Mouse (Mus musculus) kidney, embryonic 14.5 days (tissue): ENCODE measurements around the gene Chmp4b. TPM values are rescaled to one million over a fixed set of nuclear protein-coding genes. Genes with fewer than 3 reads are reported as not detected.

Experiments
- ATAC-seq: fragments of 200-750 bp; cut with Nextera tagmentation; 2 replicates; pipeline ENCODE4 v1.8.0; 2017; ENCODE audit warnings: moderate number of reproducible peaks, mild to moderate bottlenecking, moderate TSS enrichment, moderate library complexity; ENCODE audit not compliant: low FRiP score, low TSS enrichment
- H3K27ac ChIP-seq: fragments of 300-500 bp; sonication (generic); 2 replicates; pipeline ENCODE4 v1.5.1; 2014; ENCODE audit warnings: low read depth, mild to moderate bottlenecking, low read length, moderate library complexity, mixed read lengths
- H3K27me3 ChIP-seq: fragments of 300-500 bp; sonication (generic); 2 replicates; pipeline ENCODE4 v1.6.1; 2014; ENCODE audit warnings: mild to moderate bottlenecking, low read length; ENCODE audit not compliant: control insufficient read depth, insufficient read depth
- H3K36me3 ChIP-seq: fragments of 300-500 bp; sonication (generic); 2 replicates; pipeline ENCODE4 v1.6.1; 2014; ENCODE audit warnings: low read length, mixed read lengths; ENCODE audit not compliant: control insufficient read depth, insufficient read depth
- H3K4me1 ChIP-seq: fragments of 300-500 bp; sonication (generic); 2 replicates; pipeline ENCODE4 v1.6.1; 2014; ENCODE audit warnings: low read length, mixed read lengths; ENCODE audit not compliant: control insufficient read depth, insufficient read depth
- H3K4me2 ChIP-seq: fragments of 300-500 bp; sonication (generic); replicated peaks from 2 replicates; pipeline ENCODE4 v1.6.1; 2014; ENCODE audit warnings: low read depth, mild to moderate bottlenecking, low read length
- H3K4me3 ChIP-seq: fragments of 300-500 bp; sonication (generic); 2 replicates; pipeline ENCODE4 v1.5.1; 2014; ENCODE audit warnings: mild to moderate bottlenecking, low read length
- H3K9ac ChIP-seq: fragments of 300-500 bp; sonication (generic); 2 replicates; pipeline ENCODE4 v1.6.1; 2014; ENCODE audit warnings: low read depth, mild to moderate bottlenecking, low read length, moderate library complexity
- H3K9me3 ChIP-seq: fragments of 300-500 bp; sonication (generic); 2 replicates; pipeline ENCODE4 v1.6.1; 2016; ENCODE audit warnings: low read length; ENCODE audit not compliant: control insufficient read depth
- WGBS: fragments of 180-500 bp; shearing (Covaris S2); extraction: QIAGEN DNeasy Blood & Tissue Kit; methylation state at CpG from one replicate; pipeline ENCODE4 v1.1.7; 2014; 5-methylcytosine and 5-hydroxymethylcytosine counted together
- polyA plus RNA-seq: library from polyadenylated mRNA; unstranded; fragments of >200 nt; fragmentation: Nextera tagmentation; extraction: Ambion mirVana; gene quantifications from 2 replicates; pipeline ENCODE4 v1.2.1, GENCODE M21; 2014

Gene Chmp4b
- polyA plus RNA-seq, 1 experiment from 2014 or later: 13.9 TPM

DNA sequence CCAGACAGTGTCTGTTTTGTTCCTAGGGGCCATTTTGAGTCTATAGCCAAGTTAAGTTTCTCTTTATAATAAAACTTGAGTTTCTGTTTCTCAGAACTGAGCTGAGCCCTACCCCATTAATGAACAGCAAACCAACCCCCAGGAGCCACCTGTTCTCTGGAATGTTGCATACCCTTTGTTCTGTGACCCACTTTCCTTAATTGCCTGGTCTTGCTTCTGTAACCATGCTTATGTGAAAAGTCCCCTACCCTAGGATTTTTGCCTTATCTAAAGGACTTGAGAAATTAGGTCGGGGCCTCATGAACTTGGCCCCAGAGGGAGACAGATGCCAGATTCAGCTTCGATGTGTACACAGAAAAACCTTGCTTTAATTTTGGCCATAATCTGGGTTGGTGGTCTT is 80.4 kb downstream of the Chmp4b start:
- Histone ChIP-seq H3K9me3 (no peaks in the 10 kb centered on the region), H3K27ac (no peak overlapping the region), H3K27me3 (no peaks in the 10 kb centered on the region), H3K4me1 (peaks cover 29% of the 10 kb centered on the region), H3K9ac (no peak overlapping the region), H3K4me3 (no peak overlapping the region), H3K36me3 (no peaks in the 10 kb centered on the region), H3K4me2 (no peak overlapping the region)
- no peak for ATAC-seq
- 50% methylated on average over 2 of the region's 2 CpGs for WGBS

DNA sequence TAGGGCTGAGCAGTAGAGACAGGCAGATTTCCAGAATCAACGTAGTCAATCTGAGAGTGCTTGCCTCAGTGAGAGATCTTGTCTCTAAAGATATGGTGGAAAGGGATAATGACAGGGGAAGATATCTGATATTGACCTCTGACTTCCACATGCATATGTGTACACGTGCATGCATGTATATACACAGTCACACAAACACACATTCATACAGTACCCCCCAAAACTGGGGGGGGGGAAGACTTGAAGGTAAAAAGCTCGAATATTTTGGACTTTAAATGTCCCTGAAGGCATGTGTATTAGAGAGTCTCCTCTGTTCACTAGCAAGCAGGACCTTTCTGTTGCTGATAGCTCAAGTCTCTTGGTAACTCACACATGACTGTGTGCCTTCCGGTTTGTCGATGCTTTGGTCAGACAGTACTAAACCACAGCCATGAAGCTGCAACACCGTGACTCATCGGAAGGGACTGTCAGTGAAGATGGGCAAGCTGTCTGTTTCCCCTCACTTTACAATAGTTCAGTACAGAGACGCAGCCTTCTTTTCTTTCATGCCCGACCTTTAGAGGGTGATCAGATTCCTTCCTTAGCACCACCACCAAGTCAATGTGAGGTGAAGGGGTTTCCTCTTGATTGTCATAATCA is 81.1 kb downstream of the Chmp4b start:
- no peak overlapping the region for H3K27ac ChIP-seq
- no peak for ATAC-seq
- no peak overlapping the region for H3K4me3 ChIP-seq
- H3K9ac ChIP-seq: no peak overlapping the region
- no peak overlapping the region for H3K4me2 ChIP-seq
- no peaks in the 10 kb centered on the region for H3K9me3 ChIP-seq
- H3K27me3 ChIP-seq: no peaks in the 10 kb centered on the region
- peaks cover 29% of the 10 kb centered on the region for H3K4me1 ChIP-seq
- no peaks in the 10 kb centered on the region for H3K36me3 ChIP-seq
- WGBS: 64% methylated on average over 9 of the region's 9 CpGs

DNA sequence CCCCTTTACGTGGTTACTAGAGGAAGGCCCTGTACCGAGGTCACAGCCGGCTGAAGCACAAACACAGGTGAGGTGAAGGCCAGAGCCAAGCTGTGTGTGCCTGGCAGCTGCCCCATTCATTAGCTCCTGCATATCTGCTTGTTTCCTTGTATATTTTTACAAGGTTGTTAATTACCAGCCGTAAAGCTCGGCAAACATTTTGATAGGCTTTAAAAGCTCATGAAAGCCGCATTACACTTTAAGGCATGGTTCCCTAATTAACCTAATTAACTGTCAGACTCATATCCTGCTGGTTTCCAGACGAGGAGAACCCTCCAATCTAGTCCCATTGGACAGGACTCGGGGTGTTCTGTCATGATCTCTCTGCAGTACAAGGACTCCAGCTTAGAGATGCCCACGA is 83.5 kb downstream of the Chmp4b start:
- H3K27ac ChIP-seq: no peak overlapping the region; the same call in 1 of the 2 replicates
- no peaks in the 10 kb centered on the region for H3K9me3 ChIP-seq
- H3K27me3 ChIP-seq: no peaks in the 10 kb centered on the region
- peaks cover 20% of the 10 kb centered on the region for H3K4me1 ChIP-seq
- H3K4me3 ChIP-seq: no peak overlapping the region
- WGBS: 28% methylated on average over 9 of the region's 9 CpGs
- ATAC-seq: no peak
- no peaks in the 10 kb centered on the region for H3K36me3 ChIP-seq
- H3K9ac ChIP-seq: no peak overlapping the region
- H3K4me2 ChIP-seq: no peak overlapping the region

DNA sequence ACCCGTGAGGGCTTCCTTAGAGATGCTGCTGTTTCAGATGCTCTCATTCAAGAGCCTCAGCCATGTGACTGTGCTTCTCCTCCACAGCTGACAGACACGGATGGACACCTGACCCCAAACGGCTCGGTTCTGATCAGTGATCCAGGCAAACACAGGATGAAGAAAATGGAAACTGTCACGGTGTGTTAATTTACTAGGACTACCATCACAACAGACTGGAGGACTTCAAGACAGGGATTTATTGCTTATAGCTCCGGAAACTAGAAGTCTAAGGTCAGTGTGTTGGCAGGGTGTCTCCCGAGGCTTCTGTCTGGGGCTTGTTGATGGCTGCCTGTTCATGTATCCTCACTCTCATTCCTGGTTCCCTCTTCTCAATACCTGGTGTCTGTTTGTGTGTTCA is 83.9 kb downstream of the Chmp4b start:
- Histone ChIP-seq H3K36me3 (no peaks in the 10 kb centered on the region), H3K27me3 (no peaks in the 10 kb centered on the region), H3K4me1 (peaks cover 20% of the 10 kb centered on the region), H3K9me3 (no peaks in the 10 kb centered on the region), H3K27ac (no peak overlapping the region), H3K4me2 (no peak overlapping the region), H3K4me3 (no peak overlapping the region), H3K9ac (no peak overlapping the region)
- 5% methylated on average over 7 of the region's 7 CpGs for WGBS
- peak; percentile 67 for ATAC-seq

DNA sequence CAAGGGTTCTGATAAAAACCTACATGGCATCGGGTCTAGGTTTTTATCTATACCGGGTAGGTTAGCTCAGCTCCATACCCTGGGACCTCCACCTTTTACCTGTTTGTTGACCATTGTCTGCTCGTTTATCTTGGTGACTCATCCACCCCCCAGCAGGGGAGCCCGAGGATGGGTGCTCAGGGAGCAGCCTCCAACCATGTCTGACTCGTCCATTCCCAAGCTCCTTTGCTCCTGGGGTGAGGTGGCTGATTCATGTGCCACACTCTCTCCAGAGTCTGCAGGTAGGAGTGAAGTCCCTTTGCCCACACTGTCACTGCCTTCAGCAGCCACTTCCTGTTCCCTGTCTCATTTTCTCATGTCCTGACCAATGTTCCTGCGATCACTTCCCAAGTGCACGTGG is 84.5 kb downstream of the Chmp4b start:
- no peaks in the 10 kb centered on the region for H3K36me3 ChIP-seq
- no peaks in the 10 kb centered on the region for H3K27me3 ChIP-seq
- no peak overlapping the region for H3K27ac ChIP-seq
- no peak overlapping the region for H3K4me3 ChIP-seq
- peaks cover 20% of the 10 kb centered on the region for H3K4me1 ChIP-seq
- H3K9ac ChIP-seq: no peak overlapping the region
- WGBS: 72% methylated on average over 7 of the region's 7 CpGs
- no peak for ATAC-seq
- no peaks in the 10 kb centered on the region for H3K9me3 ChIP-seq
- H3K4me2 ChIP-seq: no peak overlapping the region

DNA sequence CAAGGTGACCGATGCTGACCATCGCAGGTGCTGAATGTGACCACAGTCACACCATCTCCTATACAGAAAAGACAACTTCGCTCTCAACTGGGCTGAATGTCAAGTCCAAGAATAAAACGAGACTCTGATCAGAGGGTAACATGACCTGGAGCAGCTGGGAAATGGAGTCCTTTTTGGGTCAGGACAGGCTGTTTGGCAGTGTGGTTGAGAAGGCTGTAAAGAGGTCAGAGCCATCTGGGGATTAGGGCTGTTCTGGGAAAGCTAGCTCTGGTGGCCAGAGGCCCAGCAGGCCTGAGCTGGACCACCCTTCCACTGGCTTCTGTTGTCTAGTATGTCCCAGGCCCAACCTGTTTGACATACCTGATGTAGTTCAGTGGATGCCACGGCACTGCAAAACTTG is 87.1 kb downstream of the Chmp4b start:
- H3K36me3 ChIP-seq: no peaks in the 10 kb centered on the region
- no peak for ATAC-seq
- no peaks in the 10 kb centered on the region for H3K27me3 ChIP-seq
- H3K27ac ChIP-seq: no peak overlapping the region
- peaks cover 24% of the 10 kb centered on the region for H3K4me1 ChIP-seq
- no peak overlapping the region for H3K4me3 ChIP-seq
- no peaks in the 10 kb centered on the region for H3K9me3 ChIP-seq
- WGBS: 68% methylated on average over 5 of the region's 5 CpGs
- no peak overlapping the region for H3K9ac ChIP-seq
- no peak overlapping the region for H3K4me2 ChIP-seq

DNA sequence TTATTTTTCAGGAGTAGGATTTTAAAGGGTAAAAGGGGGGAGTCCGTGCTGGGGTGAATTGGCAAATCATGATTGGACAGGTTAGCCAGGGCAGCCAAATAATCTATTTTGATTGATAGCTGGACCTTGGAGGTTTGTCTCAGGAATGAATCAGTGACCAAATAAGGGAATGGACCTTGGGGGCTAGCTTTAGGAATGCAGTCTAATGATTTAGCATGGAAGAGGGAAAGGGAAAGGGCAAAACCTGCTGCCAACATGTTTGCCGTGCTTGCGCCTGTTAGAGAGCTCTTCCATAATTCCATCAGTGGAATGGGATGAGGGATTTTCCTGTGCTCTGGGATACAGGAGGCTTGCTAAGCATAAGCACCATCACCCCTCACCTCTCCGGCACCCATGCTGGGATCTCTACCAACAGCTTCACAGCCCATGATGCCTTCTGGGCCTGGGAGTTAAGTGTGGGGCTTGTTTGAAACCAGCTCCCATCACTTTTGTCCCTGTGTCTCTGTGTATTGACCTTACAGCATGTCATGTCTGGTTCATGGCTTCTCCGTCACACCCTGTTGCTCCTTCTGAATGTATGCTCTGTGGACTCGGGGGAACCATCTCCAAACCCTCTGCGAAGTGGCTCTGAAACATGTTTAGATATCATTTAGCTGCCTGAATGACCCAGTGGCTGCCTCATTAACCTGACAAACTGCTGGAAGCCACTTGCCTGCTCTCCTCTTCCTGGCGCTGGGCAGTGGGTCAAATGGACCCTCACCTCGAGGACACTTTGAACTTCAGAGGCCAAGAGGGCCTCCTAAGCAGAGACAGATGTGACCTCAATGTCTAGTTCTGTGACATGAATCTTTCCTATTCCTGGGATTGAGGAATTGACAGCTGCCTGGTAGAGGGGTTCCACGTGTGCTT is 91.7 kb downstream of the Chmp4b start:
- Histone ChIP-seq H3K4me2 (no peak overlapping the region), H3K27ac (no peak overlapping the region), H3K27me3 (no peaks in the 10 kb centered on the region), H3K4me3 (no peak overlapping the region), H3K9ac (no peak overlapping the region), H3K9me3 (no peaks in the 10 kb centered on the region), H3K4me1 (peaks cover 11% of the 10 kb centered on the region; the same call in 1 of the 2 replicates), H3K36me3 (no peaks in the 10 kb centered on the region)
- WGBS: 23% methylated on average over 10 of the region's 10 CpGs
- ATAC-seq: peak; percentile 65; the same call in 1 of the 2 replicates

DNA sequence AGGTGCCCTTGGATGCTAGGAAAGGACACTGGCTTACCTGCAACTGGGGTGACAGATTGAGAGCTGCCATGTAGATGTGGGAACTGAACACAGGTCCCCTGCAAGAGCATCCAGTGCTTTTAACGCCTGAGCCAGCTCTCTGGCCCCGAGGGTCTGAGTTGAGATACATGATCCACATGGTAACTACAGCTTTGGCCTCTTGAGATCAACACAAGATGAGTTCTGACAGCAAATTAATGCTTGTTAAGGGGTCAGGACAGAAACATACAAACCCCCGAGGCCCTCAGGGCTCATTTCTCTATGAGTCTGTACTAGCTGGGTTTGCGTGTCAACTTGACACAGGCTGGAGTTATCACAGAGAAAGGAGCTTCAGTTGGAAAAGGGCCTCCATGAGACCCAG is 92.4 kb downstream of the Chmp4b start:
- Histone ChIP-seq H3K27me3 (no peaks in the 10 kb centered on the region), H3K4me1 (peaks cover 13% of the 10 kb centered on the region; the same call in 1 of the 2 replicates), H3K27ac (no peak overlapping the region), H3K4me2 (no peak overlapping the region), H3K9ac (no peak overlapping the region), H3K9me3 (no peaks in the 10 kb centered on the region), H3K4me3 (no peak overlapping the region), H3K36me3 (no peaks in the 10 kb centered on the region)
- no peak for ATAC-seq
- WGBS: 39% methylated on average over 4 of the region's 4 CpGs
